Mouse (Mus musculus) ES-Bruce4 (cell line): ENCODE data around the gene Kcnq2. TPM values are rescaled to one million over a fixed set of nuclear protein-coding genes. Genes with fewer than 3 reads are reported as not detected.

Experiments used
- H3K27ac ChIP-seq: 2 replicates; pipeline ENCODE4 v1.5.1; 2012; ENCODE audit warnings: low read length, inconsistent platforms; ENCODE audit not compliant: insufficient read depth
- H3K27me3 ChIP-seq: 2 replicates; pipeline ENCODE4 v1.6.1; 2012; ENCODE audit warnings: mild to moderate bottlenecking, low read length, inconsistent platforms; ENCODE audit not compliant: control insufficient read depth, poor library complexity, insufficient read depth, severe bottlenecking
- H3K36me3 ChIP-seq: 2 replicates; pipeline ENCODE4 v1.6.1; 2012; ENCODE audit warnings: inconsistent platforms, mild to moderate bottlenecking, low read length, moderate library complexity; ENCODE audit not compliant: control insufficient read depth, poor library complexity, insufficient read depth, severe bottlenecking
- H3K4me1 ChIP-seq: one replicate; pipeline ENCODE4 v1.8.1; 2011; ENCODE audit warnings: low read length; ENCODE audit not compliant: control insufficient read depth, insufficient read depth
- H3K4me3 ChIP-seq: 2 replicates; pipeline ENCODE4 v1.5.1; 2011; ENCODE audit warnings: low read depth, mild to moderate bottlenecking, low read length
- H3K9ac ChIP-seq: 2 replicates; pipeline ENCODE4 v1.6.1; 2012; ENCODE audit warnings: low read depth, mild to moderate bottlenecking, inconsistent platforms; ENCODE audit not compliant: poor library complexity, severe bottlenecking
- H3K9me3 ChIP-seq: replicated peaks from 2 replicates; pipeline ENCODE4 v1.6.1; 2012; ENCODE audit warnings: mild to moderate bottlenecking, low read length, inconsistent platforms; ENCODE audit not compliant: control insufficient read depth, poor library complexity, insufficient read depth, severe bottlenecking
- CTCF ChIP-seq: IDR thresholded peaks from one replicate; pipeline ENCODE4 v1.8.1; 2011; ENCODE audit warnings: low read depth, low read length
- EP300 ChIP-seq: IDR thresholded peaks from 2 replicates; pipeline ENCODE4 v1.6.1; 2011; ENCODE audit warnings: low read depth, low read length; ENCODE audit not compliant: insufficient read depth
- POLR2A ChIP-seq: IDR thresholded peaks from one replicate; pipeline ENCODE4 v1.8.1; 2011; ENCODE audit warnings: low read length; ENCODE audit not compliant: insufficient read depth
- polyA plus RNA-seq: library from polyadenylated mRNA; stranded (reverse); fragments of >200 nt; gene quantifications from 2 replicates; pipeline ENCODE4 v1.2.4, GENCODE M21; 2011; ENCODE audit warnings: low read depth; ENCODE audit not compliant: missing spikeins, insufficient read depth, insufficient read length

Kcnq2 gene
- polyA plus RNA-seq, 1 experiment, result 1.0 TPM

GRCm38 (mm10) chr2:181057341-181057740 lies 77.8 kb downstream of the Kcnq2 start:
- Histone ChIP-seq H3K27ac (no peak overlapping the region), H3K4me3 (no peak overlapping the region), H3K9ac (no peak overlapping the region), H3K27me3 (no peaks in the 10 kb centered on the region), H3K4me1 (no peaks in the 10 kb centered on the region), H3K9me3 (no peaks in the 10 kb centered on the region), H3K36me3 (no peaks in the 10 kb centered on the region)
- no peak for TF ChIP-seq POLR2A

GRCm38 (mm10) chr2:181052171-181052570 lies 82.9 kb downstream of the Kcnq2 start:
- H3K36me3 ChIP-seq, result no peaks in the 10 kb centered on the region
- H3K27me3 ChIP-seq, result no peaks in the 10 kb centered on the region
- H3K4me3 ChIP-seq, result no peak overlapping the region
- TF ChIP-seq EP300, result no peak
- H3K9ac ChIP-seq, result no peak overlapping the region
- H3K9me3 ChIP-seq, result no peaks in the 10 kb centered on the region
- H3K27ac ChIP-seq, result no peak overlapping the region
- H3K4me1 ChIP-seq, result no peaks in the 10 kb centered on the region

DNA sequence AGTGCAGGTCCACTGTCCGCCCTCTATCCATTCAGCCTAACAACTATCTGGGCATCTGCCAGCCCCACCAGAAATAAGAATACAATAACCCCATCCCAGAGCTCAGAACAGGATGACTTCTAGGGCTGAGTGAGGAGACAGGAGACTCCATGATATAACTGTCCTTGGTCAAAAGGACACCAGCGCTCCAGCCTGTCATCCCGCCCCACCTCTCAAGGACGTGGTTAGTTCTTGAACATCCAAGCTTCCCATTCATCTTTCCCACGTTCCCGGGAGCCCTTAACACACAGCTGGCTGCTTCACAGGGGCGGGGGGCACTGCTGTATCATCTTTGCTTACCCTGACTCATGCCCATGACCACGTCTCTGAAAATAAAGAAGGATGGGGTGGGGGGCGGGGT lies 86.1 kb downstream of the Kcnq2 start:
- no peak overlapping the region for H3K27ac ChIP-seq
- no peak overlapping the region for H3K9ac ChIP-seq
- H3K36me3 ChIP-seq, result no peaks in the 10 kb centered on the region
- H3K4me3 ChIP-seq, result no peak overlapping the region
- TF ChIP-seq POLR2A (no peak), EP300 (no peak), CTCF (no peak)
- no peaks in the 10 kb centered on the region for H3K9me3 ChIP-seq
- no peaks in the 10 kb centered on the region for H3K27me3 ChIP-seq
- H3K4me1 ChIP-seq, result no peaks in the 10 kb centered on the region

DNA sequence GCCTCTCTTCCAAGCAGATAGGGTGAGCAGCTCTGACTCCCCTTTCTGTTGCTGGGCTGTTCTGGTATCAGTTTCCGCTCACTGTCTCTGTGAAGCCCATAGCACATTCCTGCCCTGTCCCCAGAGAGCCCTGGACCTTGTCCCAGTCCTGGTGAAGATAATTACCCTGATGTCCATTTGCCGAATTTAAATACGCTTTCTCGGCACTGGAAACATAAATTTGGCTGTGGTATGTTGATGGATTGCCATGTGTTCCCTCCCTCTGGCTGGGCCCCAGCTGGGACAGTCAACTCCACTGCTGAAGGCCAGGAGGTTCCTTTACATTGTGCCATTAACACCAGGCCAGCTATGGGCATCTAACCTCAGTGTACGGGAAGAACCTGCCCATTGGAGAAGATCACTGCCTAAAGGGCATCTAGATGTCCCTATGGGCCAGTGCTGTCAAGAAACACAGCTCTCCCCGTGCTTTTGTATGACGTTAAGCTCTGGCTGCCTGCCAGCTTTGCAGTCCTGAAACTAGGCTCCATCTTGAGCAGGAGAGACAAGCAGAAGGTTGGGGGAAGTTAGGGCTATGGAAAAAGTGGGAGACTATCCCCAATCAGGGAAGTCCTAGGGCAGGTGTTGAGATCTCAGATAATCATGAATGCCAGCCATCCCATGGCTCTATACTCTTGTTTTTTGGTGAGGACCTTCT lies 86.7 kb downstream of the Kcnq2 start:
- TF ChIP-seq CTCF (no peak), POLR2A (no peak), EP300 (no peak)
- no peak overlapping the region for H3K27ac ChIP-seq

GRCm38 (mm10) chr2:181044001-181044400 lies 91.1 kb downstream of the Kcnq2 start:
- Histone ChIP-seq H3K9me3 (no peaks in the 10 kb centered on the region), H3K36me3 (no peaks in the 10 kb centered on the region), H3K4me1 (peaks cover 2% of the 10 kb centered on the region), H3K27me3 (peaks cover under 1% of the 10 kb centered on the region), H3K27ac (no peak overlapping the region), H3K9ac (no peak overlapping the region), H3K4me3 (no peak overlapping the region)
- TF ChIP-seq CTCF (no peak), EP300 (no peak), POLR2A (no peak)

More for the DNA sequence above, 86.7 kb downstream of the Kcnq2 start:
- H3K4me3 ChIP-seq, result no peak overlapping the region
- no peaks in the 10 kb centered on the region for H3K27me3 ChIP-seq
- H3K4me1 ChIP-seq, result no peaks in the 10 kb centered on the region
- no peak overlapping the region for H3K9ac ChIP-seq
- no peaks in the 10 kb centered on the region for H3K36me3 ChIP-seq
- no peaks in the 10 kb centered on the region for H3K9me3 ChIP-seq

DNA sequence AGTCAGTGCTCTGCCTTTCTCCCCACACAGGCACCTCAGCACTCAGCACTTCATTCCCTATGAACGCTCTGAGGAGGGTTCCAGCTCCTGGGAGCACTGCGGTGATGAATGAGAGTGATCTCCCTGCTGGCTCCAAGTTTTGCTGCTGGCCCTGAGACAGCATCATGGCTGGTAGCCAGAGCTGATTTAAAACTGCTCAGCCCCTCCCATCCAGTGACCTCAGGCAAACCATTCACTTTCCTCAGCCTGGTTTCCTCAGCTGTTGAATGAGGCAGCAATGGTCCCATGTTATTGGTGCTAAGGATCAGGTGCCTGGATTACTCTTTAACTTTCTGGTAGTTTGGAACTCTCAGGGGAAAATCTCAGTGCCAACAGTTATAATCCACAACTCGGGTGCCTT lies 91.7 kb downstream of the Kcnq2 start, which contains the start of gene Chrna4:
Gene Chrna4 (minus strand): TSS at position 110 of the 400 bp plus-strand sequence.
- H3K9ac ChIP-seq, result no peak within 1 kb of the TSS
- no peaks in the 10 kb centered on the region for H3K9me3 ChIP-seq
- H3K27me3 ChIP-seq, result peaks cover 4% of the 10 kb centered on the region
- TF ChIP-seq CTCF (no peak), POLR2A (no peak), EP300 (no peak)
- no peak within 1 kb of the TSS for H3K4me3 ChIP-seq
- H3K27ac ChIP-seq, result no peak within 1 kb of the TSS
- no peaks in the 10 kb centered on the region for H3K36me3 ChIP-seq
- H3K4me1 ChIP-seq, result peaks cover 2% of the 10 kb centered on the region
